Mouse (Mus musculus): ENCODE data around the gene 1110008L16Rik. TPM values are rescaled to one million over a fixed set of nuclear protein-coding genes. Genes with fewer than 3 reads are reported as not detected.
"Not testable (repeated sequence)": the region's sequence is repeated elsewhere in the genome, so short reads cannot be mapped to it uniquely, and the experiment has no call there.

1110008L16Rik gene
- 12.4 and 13.4 TPM in 2 replicates for polyA plus RNA-seq (2016; fragmentation: Nextera tagmentation; extraction: Ambion mirVana)

DNA sequence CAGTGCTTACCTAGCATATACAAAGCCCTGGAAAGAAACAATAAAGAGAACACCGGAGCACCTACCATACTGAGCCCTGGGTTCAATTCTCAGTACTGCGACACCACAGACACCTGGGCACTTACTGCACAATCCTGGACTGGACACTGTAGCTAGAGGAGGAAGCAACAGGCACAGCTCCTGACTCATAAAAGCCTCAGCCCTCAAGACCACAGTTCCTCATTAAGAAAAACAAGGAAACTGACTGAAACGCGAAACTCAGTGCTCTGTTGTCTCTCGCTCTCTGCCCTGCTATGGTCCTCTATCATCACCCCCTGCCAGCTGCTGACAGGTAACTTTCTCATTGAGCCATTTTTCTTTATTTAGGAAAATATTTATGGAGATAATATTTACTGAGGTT, at the start of gene 1110008L16Rik:
1110008L16Rik (plus strand) TSS at position 242 of the 400 bp plus-strand sequence.
- Histone ChIP-seq H3K27ac (no peak within 1 kb of the TSS), H3K4me1 (peaks cover 33% of the 10 kb centered on the region), H3K9me3 (replicated peaks) (no peaks in the 10 kb centered on the region), H3K9ac (no peak within 1 kb of the TSS), H3K27me3 (replicated peaks) (no peaks in the 10 kb centered on the region), H3K4me2 (no peak within 1 kb of the TSS), H3K36me3 (peaks cover 47% of the 10 kb centered on the region), H3K4me3 (no peak within 1 kb of the TSS)
- no peak for ATAC-seq
- 73% methylated on average over 5 of the region's 5 CpGs for WGBS (ENCODE audit: insufficient replicate concordance)

- peaks cover 27% of the 10 kb centered on the region for H3K36me3 ChIP-seq
- H3K9me3 ChIP-seq (replicated peaks); H3K27me3 ChIP-seq (replicated peaks); H3K27ac ChIP-seq; H3K4me1 ChIP-seq; H3K4me2 ChIP-seq; H3K4me3 ChIP-seq; H3K9ac ChIP-seq: not testable (repeated sequence)
- no CpG with 5 or more reads among the region's 8 CpGs for WGBS (ENCODE audit: insufficient replicate concordance)
- peak; percentile 40; the same call in 1 of the 2 replicates for ATAC-seq
Measured at GRCm38 (mm10) chr12:55261950-55262349, 37.4 kb upstream of the 1110008L16Rik start.

DNA sequence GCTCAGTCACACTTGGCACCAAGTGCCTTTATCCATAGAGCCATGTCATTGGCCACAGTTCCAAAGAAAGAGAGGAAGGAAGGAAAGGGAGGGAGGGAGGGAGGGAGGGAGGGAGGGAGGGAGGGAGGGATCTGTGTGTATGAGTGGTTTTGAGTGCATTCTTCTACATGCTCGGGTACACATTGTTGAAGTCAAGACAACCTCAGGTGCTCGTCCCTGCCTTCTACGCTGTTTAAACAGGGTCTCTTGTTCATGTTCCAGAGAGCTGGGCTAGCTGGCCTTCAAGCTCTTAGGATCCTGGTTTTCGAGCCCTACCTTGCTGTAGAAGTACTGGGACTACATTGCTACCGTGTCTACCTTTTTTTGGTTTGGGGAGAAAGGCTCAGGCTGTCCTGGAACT, 36.0 kb upstream of the 1110008L16Rik start:
- H3K4me3 ChIP-seq; H3K9me3 ChIP-seq (replicated peaks); H3K4me2 ChIP-seq; ATAC-seq; H3K4me1 ChIP-seq; H3K9ac ChIP-seq; H3K27ac ChIP-seq; H3K27me3 ChIP-seq (replicated peaks): not testable (repeated sequence)
- H3K36me3 ChIP-seq, result peaks cover 14% of the 10 kb centered on the region
- WGBS (ENCODE audit: insufficient replicate concordance), result no CpG with 5 or more reads among the region's 5 CpGs

- H3K27ac ChIP-seq, result no peak overlapping the region
- H3K27me3 ChIP-seq (replicated peaks), result no peaks in the 10 kb centered on the region
- H3K36me3 ChIP-seq, result peaks cover 3% of the 10 kb centered on the region; the same call in 1 of the 2 replicates
- H3K4me2 ChIP-seq, result no peak overlapping the region
- H3K4me3 ChIP-seq, result no peak overlapping the region
- H3K9ac ChIP-seq, result no peak overlapping the region
- 71% methylated on average over 3 of the region's 3 CpGs for WGBS (ENCODE audit: insufficient replicate concordance)
- no peaks in the 10 kb centered on the region for H3K4me1 ChIP-seq
- no peaks in the 10 kb centered on the region for H3K9me3 ChIP-seq (replicated peaks)
- no peak for ATAC-seq
Measured at GRCm38 (mm10) chr12:55272243-55272642, 27.1 kb upstream of the 1110008L16Rik start.

GRCm38 (mm10) chr12:55277583-55277982, 21.8 kb upstream of the 1110008L16Rik start:
- H3K4me1 ChIP-seq; H3K4me3 ChIP-seq; H3K4me2 ChIP-seq; H3K27ac ChIP-seq; H3K27me3 ChIP-seq (replicated peaks); H3K9ac ChIP-seq; H3K9me3 ChIP-seq (replicated peaks): not testable (repeated sequence)
- 61% methylated on average over 4 of the region's 6 CpGs for WGBS (ENCODE audit: insufficient replicate concordance)
- H3K36me3 ChIP-seq, result peaks cover 13% of the 10 kb centered on the region; the same call in 1 of the 2 replicates
- peak; percentile 75 for ATAC-seq

- H3K36me3 ChIP-seq, result peaks cover 58% of the 10 kb centered on the region
- no peaks in the 10 kb centered on the region for H3K27me3 ChIP-seq (replicated peaks)
- peaks cover 25% of the 10 kb centered on the region for H3K4me1 ChIP-seq
- H3K4me3 ChIP-seq, result no peak overlapping the region
- H3K27ac ChIP-seq, result no peak overlapping the region
- no peak overlapping the region for H3K9ac ChIP-seq
- H3K9me3 ChIP-seq (replicated peaks), result no peaks in the 10 kb centered on the region
- H3K4me2 ChIP-seq, result no peak overlapping the region
- ATAC-seq, result no peak
- WGBS (ENCODE audit: insufficient replicate concordance), result 86% methylated on average over 9 of the region's 9 CpGs
Measured at GRCm38 (mm10) chr12:55298112-55298511, 1.3 kb upstream of the 1110008L16Rik start.

DNA sequence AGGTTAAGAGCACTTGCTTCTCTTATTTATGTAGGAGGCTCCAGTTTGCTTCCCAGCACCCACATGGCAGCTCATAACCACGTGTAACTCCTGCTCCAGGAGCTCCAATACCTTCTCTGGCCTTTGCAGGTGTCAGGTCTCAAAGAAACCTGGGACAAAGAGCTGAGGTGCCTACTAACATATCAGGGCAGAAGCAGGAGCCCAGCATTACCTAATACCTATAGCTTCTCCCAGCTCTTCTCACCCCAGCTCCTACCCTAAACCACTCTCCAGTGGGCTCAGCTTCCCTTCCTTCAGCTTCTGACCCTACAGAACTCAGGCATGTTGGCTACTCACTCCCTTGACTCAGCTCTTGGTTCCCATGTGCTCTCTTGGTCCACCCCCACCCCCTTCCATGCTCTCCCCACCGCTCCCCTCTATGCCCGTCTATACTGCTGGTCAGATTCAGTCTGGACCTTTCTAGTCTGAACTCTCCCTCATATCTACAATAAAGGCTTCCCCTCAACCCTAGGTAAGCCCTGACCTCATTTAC, 1.5 kb downstream of the 1110008L16Rik start:
- no peaks in the 10 kb centered on the region for H3K27me3 ChIP-seq (replicated peaks)
- whole genome bisulfite sequencing (ENCODE audit: insufficient replicate concordance), result 69% methylated on average over 3 of the region's 3 CpGs
- H3K36me3 ChIP-seq, result peaks cover 41% of the 10 kb centered on the region
- no peak for ATAC-seq
- H3K4me2 ChIP-seq, result peak overlapping the region; percentile 73
- peak overlapping the region; percentile 96 for H3K27ac ChIP-seq
- peaks cover 33% of the 10 kb centered on the region for H3K4me1 ChIP-seq
- peak overlapping the region; percentile 80 for H3K9ac ChIP-seq
- peak overlapping the region; percentile 69 for H3K4me3 ChIP-seq
- H3K9me3 ChIP-seq (replicated peaks), result no peaks in the 10 kb centered on the region

GRCm38 (mm10) chr12:55301472-55302300, 2.3 kb downstream of the 1110008L16Rik start:
- H3K27ac ChIP-seq, result peak overlapping the region; percentile 96
- H3K9me3 ChIP-seq (replicated peaks), result 0 out of 2 replicates have a peak, but pooled peaks cover 4% of the 10 kb centered on the region
- peak overlapping the region; percentile 73 for H3K4me2 ChIP-seq
- H3K9ac ChIP-seq, result peak overlapping the region; percentile 80
- no peak for ATAC-seq
- H3K36me3 ChIP-seq, result peaks cover 41% of the 10 kb centered on the region
- peak overlapping the region; percentile 69 for H3K4me3 ChIP-seq
- peaks cover 33% of the 10 kb centered on the region for H3K4me1 ChIP-seq
- no peaks in the 10 kb centered on the region for H3K27me3 ChIP-seq (replicated peaks)
- WGBS (ENCODE audit: insufficient replicate concordance), result 23% methylated on average over 11 of the region's 11 CpGs

DNA sequence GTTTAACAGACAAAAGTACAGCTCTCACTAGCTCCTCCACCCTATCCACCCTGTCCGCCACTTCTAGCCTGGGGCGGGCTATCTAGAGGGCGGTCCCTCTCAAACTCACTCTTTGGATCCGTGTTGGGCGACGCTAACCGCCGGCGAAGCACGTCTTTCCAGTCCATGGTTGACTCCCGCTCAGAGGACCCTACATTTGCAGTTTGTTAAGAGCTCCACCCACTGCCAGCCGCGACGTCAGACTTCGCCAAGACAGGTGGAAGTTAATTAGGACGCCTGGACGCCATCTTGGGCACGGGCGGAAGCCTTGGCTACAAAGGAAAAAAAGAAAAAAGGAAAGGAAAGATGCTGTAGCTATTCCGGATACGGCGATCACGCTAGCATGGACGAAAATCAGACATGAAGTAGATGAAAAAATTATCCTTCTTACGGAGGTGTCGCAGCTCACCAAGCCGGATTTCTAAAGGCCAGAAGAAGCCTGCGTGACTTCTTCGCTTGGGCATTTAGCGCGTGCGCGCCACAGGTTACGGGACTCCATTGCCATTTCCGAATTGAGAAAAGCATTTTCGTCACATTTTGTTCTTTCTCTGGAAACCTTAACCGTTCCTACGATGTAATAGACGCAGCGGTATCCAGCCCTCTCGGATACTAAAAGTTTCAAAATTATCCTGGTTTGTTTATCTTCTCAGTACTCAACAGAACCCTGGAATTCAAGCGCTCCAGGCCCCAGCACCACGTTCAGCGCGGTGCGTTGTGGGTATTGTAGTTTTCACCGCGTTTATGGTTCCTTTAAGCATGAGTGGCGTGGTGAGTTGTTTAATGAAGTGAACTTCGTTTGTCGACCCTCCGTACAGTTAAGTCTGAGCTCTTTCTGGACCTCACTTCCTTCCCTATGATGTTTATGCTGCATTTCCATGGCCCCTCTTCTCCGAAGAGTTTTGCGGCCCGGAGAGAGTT, 3.4 kb downstream of the 1110008L16Rik start, which contains the start of gene Ppp2r3c:
Ppp2r3c (minus strand) TSS at position 514 of the 957 bp plus-strand sequence.
- H3K27ac ChIP-seq, result peak within 1 kb of the TSS; percentile 96
- peaks cover 33% of the 10 kb centered on the region for H3K4me1 ChIP-seq
- H3K9me3 ChIP-seq (replicated peaks), result 0 out of 2 replicates have a peak, but pooled peaks cover 4% of the 10 kb centered on the region
- ATAC-seq, result peak; percentile 94
- H3K4me3 ChIP-seq, result peak within 1 kb of the TSS; percentile 69
- peak within 1 kb of the TSS; percentile 73 for H3K4me2 ChIP-seq
- no peaks in the 10 kb centered on the region for H3K27me3 ChIP-seq (replicated peaks)
- peak within 1 kb of the TSS; percentile 80 for H3K9ac ChIP-seq
- peaks cover 41% of the 10 kb centered on the region for H3K36me3 ChIP-seq
- under 1% methylated on average over 55 of the region's 55 CpGs for WGBS (ENCODE audit: insufficient replicate concordance)

DNA sequence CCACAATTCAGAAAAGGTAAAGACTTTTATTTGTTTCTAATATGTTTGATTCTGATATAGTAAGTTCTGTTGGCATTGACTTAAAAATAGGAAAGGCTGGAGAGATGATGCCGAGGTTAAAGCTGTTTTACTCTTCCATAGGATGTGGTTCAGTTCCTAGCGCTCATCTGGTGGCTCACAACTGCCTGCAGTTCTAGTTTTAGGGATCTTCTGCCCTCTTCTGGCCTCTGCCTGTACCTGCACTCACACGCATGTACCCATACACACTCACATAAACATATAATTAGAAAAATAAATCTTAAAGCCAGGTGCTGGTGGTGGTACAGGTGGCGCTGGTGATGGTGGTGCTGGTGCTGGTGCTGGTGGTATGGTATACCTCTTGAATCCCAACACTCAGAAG, 7.0 kb downstream of the 1110008L16Rik start:
- 85% methylated on average over 4 of the region's 4 CpGs for WGBS (ENCODE audit: insufficient replicate concordance)

GRCm38 (mm10) chr12:55307566-55307965, 8.2 kb downstream of the 1110008L16Rik start:
- WGBS (ENCODE audit: insufficient replicate concordance), result 75% methylated on average over 6 of the region's 6 CpGs
- Histone ChIP-seq H3K4me2 (no peak overlapping the region), H3K9ac (no peak overlapping the region), H3K27me3 (replicated peaks) (no peaks in the 10 kb centered on the region), H3K36me3 (peaks cover 54% of the 10 kb centered on the region), H3K4me1 (peaks cover 8% of the 10 kb centered on the region), H3K4me3 (no peak overlapping the region), H3K9me3 (replicated peaks) (0 out of 2 replicates have a peak, but pooled peaks cover 4% of the 10 kb centered on the region), H3K27ac (no peak overlapping the region)
- no peak for ATAC-seq

More for the DNA sequence above, 7.0 kb downstream of the 1110008L16Rik start:
- Histone ChIP-seq H3K27me3 (replicated peaks) (no peaks in the 10 kb centered on the region), H3K4me2 (no peak overlapping the region), H3K9me3 (replicated peaks) (0 out of 2 replicates have a peak, but pooled peaks cover 4% of the 10 kb centered on the region), H3K9ac (no peak overlapping the region), H3K36me3 (peaks cover 51% of the 10 kb centered on the region), H3K4me1 (peaks cover 13% of the 10 kb centered on the region), H3K27ac (no peak overlapping the region), H3K4me3 (no peak overlapping the region)
- no peak for ATAC-seq

Data from liver, embryonic 12.5 days (tissue).